ENCODE assay signal across 11 mouse cellular contexts in the genomic region with DNA sequence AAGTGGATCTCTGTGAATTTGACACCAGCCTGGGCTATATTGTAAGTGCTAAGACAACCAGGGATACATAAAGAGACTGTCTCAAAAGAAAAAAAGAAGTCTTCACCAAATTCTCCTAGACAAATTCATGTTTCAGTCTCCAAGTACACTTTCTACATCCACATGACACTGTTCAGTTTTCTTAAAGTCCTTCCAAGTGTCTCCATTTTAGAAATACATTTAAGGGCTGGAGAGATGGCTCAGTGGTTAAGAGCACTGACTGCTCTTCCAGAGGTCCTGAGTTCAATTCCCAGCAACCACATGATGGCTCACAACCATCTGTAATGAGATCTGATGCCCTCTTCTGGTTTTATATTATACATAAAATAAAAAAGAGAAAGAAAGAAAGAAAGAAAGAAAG. TPM values are rescaled to one million over a fixed set of nuclear protein-coding genes. Genes with fewer than 3 reads are reported as not detected.
"Had no signal": no experiment of that assay in that cellular context is flagged by ENCODE, and none has a peak within 500 bp of the region (broad histone marks: within the 10 kb centered on the region; RNA-seq: fewer than 3 reads in every experiment).

No protein-coding gene starts in this region.

RNA-seq across cellular contexts. Expression of a gene that starts 25.3 kb away (rescaled TPM):
- total RNA-seq: gastrocnemius, adult 18-20 months; gastrocnemius, adult 2 months; gastrocnemius, postnatal 14 days; gastrocnemius, postnatal 25 days; gastrocnemius, postnatal 36 days; heart, adult 18-20 months; heart, adult 2 months; heart, adult 8-10 months had no signal
- polyA plus RNA-seq: embryonic facial prominence, embryonic 13.5 days; embryonic facial prominence, embryonic 14.5 days; frontal cortex, adult 2 months had no signal
